Mouse (Mus musculus): Measurements from ENCODE around the gene Ccdc130.
A peak's percentile ranks its signal among the peaks of the same experiment; 100 is the strongest.

Ccdc130 gene

GRCm38 (mm10) chr8:84236998-84237473 is 33.1 kb downstream of the Ccdc130 start, which contains the start of gene Zswim4:
Gene Zswim4 (minus strand): TSS chr8:84237055.
- peak; percentile 99 for DNase-seq

GRCm38 (mm10) chr8:84236410-84236997 is 33.7 kb downstream of the Ccdc130 start:
- DNase-seq: peak in 1 of 2 experiments; percentile 40

- DNase-seq: peak; percentile 31 to 40
These were observed 34.3 kb downstream of the Ccdc130 start for GRCm38 (mm10) chr8:84235746-84236409.

GRCm38 (mm10) chr8:84233055-84233454 is 37.1 kb downstream of the Ccdc130 start:
- no peak for DNase-seq

GRCm38 (mm10) chr8:84230735-84231134 is 39.4 kb downstream of the Ccdc130 start:
- peak in 1 of 2 experiments; percentile 50 for DNase-seq

- no peak for DNase-seq
These were observed 46.7 kb downstream of the Ccdc130 start for GRCm38 (mm10) chr8:84223322-84224029.

- no peak for DNase-seq
These were observed 47.5 kb downstream of the Ccdc130 start for GRCm38 (mm10) chr8:84222566-84223165.

GRCm38 (mm10) chr8:84220105-84220504 is 50.1 kb downstream of the Ccdc130 start:
- no peak for DNase-seq

- no peak for DNase-seq
These were observed 52.0 kb downstream of the Ccdc130 start for GRCm38 (mm10) chr8:84218143-84218542.

- no peak for DNase-seq
These were observed 53.0 kb downstream of the Ccdc130 start for GRCm38 (mm10) chr8:84217206-84217605.

GRCm38 (mm10) chr8:84213277-84213676 is 56.9 kb downstream of the Ccdc130 start:
- DNase-seq: no peak

- DNase-seq: no peak
These were observed 58.2 kb downstream of the Ccdc130 start for GRCm38 (mm10) chr8:84211881-84212563.

- DNase-seq: no peak
These were observed 59.0 kb downstream of the Ccdc130 start for GRCm38 (mm10) chr8:84211202-84211601.

GRCm38 (mm10) chr8:84210167-84210791 is 59.9 kb downstream of the Ccdc130 start:
- DNase-seq: peak; percentile 91 to 94

GRCm38 (mm10) chr8:84208381-84209380 is 61.5 kb downstream of the Ccdc130 start:
- peak; percentile 40 to 53 for DNase-seq

- DNase-seq: no peak
These were observed 62.4 kb downstream of the Ccdc130 start for GRCm38 (mm10) chr8:84207811-84208210.
